Mouse (Mus musculus) liver, embryonic 14.5 days (tissue): Measurements from ENCODE around the gene Zdhhc18. TPM values are rescaled to one million over a fixed set of nuclear protein-coding genes. Genes with fewer than 3 reads are reported as not detected.

Experiments
- ATAC-seq: fragments of 200-750 bp; cut with Nextera tagmentation; 2 replicates; pipeline ENCODE4 v1.8.0; 2017; ENCODE audit warnings: moderate number of reproducible peaks, mild to moderate bottlenecking, moderate library complexity; ENCODE audit not compliant: insufficient read depth
- DNase-seq, 3 experiments: peaks; one replicate each; pipeline ENCODE4 v3.0.0-alpha.2; 2012 to 2013; ENCODE audit warnings: low read depth in 3 of 3, low spot score in 3 of 3
- H3K27ac ChIP-seq: fragments of 300-500 bp; sonication (generic); 2 replicates; pipeline ENCODE4 v1.5.1; 2014; ENCODE audit warnings: moderate library complexity, mild to moderate bottlenecking, control low read depth, inconsistent platforms
- H3K27me3 ChIP-seq: fragments of 300-500 bp; sonication (generic); 2 replicates; pipeline ENCODE4 v1.6.1; 2014; ENCODE audit warnings: mild to moderate bottlenecking, low read length, moderate library complexity; ENCODE audit not compliant: control insufficient read depth, insufficient read depth
- H3K36me3 ChIP-seq: fragments of 300-500 bp; sonication (generic); replicated peaks from 2 replicates; pipeline ENCODE4 v1.6.1; 2014; ENCODE audit warnings: low read depth; ENCODE audit not compliant: control insufficient read depth, insufficient read depth
- H3K4me1 ChIP-seq, 2 experiments: fragments of 200-500 bp in 1 of 2; fragments of 300-500 bp in 1 of 2; sonication (generic) in 1 of 2; replicated peaks; 2 replicates each; pipeline ENCODE4 v1.6.1; 2012 to 2014; ENCODE audit warnings: antibody characterized with exemption in 1 of 2, inconsistent platforms in 1 of 2, low read length in 1 of 2; ENCODE audit not compliant: control insufficient read depth in 2 of 2, insufficient read depth in 2 of 2
- H3K4me2 ChIP-seq: fragments of 300-500 bp; sonication (generic); 2 replicates; pipeline ENCODE4 v1.6.1; 2014; ENCODE audit warnings: low read depth, mild to moderate bottlenecking, control low read depth, moderate library complexity
- H3K4me3 ChIP-seq, 2 experiments: fragments of 200-500 bp in 1 of 2; fragments of 300-500 bp in 1 of 2; sonication (generic) in 1 of 2; 2 replicates each; pipeline ENCODE4 v1.5.1; 2012 to 2014; ENCODE audit warnings: low read depth in 2 of 2, low read length in 2 of 2, mild to moderate bottlenecking in 2 of 2, control low read depth in 1 of 2, inconsistent platforms in 1 of 2, moderate library complexity in 1 of 2; ENCODE audit not compliant: insufficient read depth in 1 of 2
- H3K9ac ChIP-seq: fragments of 300-500 bp; sonication (generic); replicated peaks from 2 replicates; pipeline ENCODE4 v1.6.1; 2014; ENCODE audit warnings: mild to moderate bottlenecking, control low read depth, moderate library complexity
- H3K9me3 ChIP-seq: fragments of 300-500 bp; sonication (generic); 2 replicates; pipeline ENCODE4 v1.6.1; 2016; ENCODE audit warnings: low read length, mixed read lengths; ENCODE audit not compliant: control insufficient read depth
- CTCF ChIP-seq: IDR thresholded peaks from 2 replicates; pipeline ENCODE4 v1.5.1; 2016; ENCODE audit warnings: antibody characterized with exemption, low read depth, control low read depth
- EP300 ChIP-seq: IDR thresholded peaks from 2 replicates; pipeline ENCODE4 v1.6.1; 2016; ENCODE audit warnings: antibody characterized with exemption, low read depth
- WGBS: fragments of 180-500 bp; shearing (Covaris S2); extraction: QIAGEN DNeasy Blood & Tissue Kit; methylation state at CpG from one replicate; pipeline ENCODE4 v1.1.7; 2014; ENCODE audit not compliant: insufficient replicate concordance; 5-methylcytosine and 5-hydroxymethylcytosine counted together
- polyA plus RNA-seq, 2 experiments: library from polyadenylated mRNA; depleted of rRNA in 1 of 2; stranded (reverse) in 1 of 2; unstranded in 1 of 2; fragments of >200 nt; fragmentation: Nextera tagmentation in 1 of 2; extraction: Ambion mirVana in 1 of 2; gene quantifications; 2 replicates each; pipeline versions ENCODE4 v1.2.1 to v1.2.3; 2012 to 2014

Gene Zdhhc18
- polyA plus RNA-seq, 2 experiments = 0.90 to 3.9 TPM

- no peak overlapping the region for H3K4me3 ChIP-seq
- no peak overlapping the region for H3K9ac ChIP-seq
- peaks cover 18 to 24% of the 10 kb centered on the region in 2 experiments for H3K4me1 ChIP-seq
- no peaks in the 10 kb centered on the region for H3K27me3 ChIP-seq
- no peak overlapping the region for H3K4me2 ChIP-seq
- 82% methylated on average over 14 of the region's 14 CpGs for WGBS
- DNase-seq (no peak), ATAC-seq (no peak)
- H3K36me3 ChIP-seq = no peaks in the 10 kb centered on the region; the same call in 1 of the 2 replicates
- TF ChIP-seq EP300 (no peak), CTCF (no peak)
- H3K27ac ChIP-seq = no peak overlapping the region
- no peaks in the 10 kb centered on the region for H3K9me3 ChIP-seq
Observed at GRCm38 (mm10) chr4:133627039-133627438, 22.9 kb downstream of the Zdhhc18 start.

DNA sequence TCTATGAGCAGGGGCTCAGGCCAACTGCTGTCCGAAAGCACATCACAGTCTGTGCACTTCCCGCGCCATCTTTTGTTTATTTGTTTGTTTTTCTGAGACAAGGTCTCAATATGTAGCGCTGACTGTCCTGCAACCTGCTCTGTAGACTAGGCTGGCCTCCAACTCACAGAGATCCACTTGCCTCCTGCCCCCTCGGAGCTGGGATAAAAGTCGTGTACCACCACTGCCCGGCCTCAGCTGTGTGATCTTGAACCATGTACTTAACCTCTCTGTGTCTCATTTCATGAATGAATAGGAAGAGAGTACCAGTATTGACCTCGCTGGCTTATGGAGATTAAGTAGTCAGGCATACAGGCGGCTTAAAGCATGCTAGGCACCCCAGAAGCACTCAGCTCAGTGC, 23.3 kb downstream of the Zdhhc18 start:
- Histone ChIP-seq H3K36me3 (no peaks in the 10 kb centered on the region; the same call in 1 of the 2 replicates), H3K9ac (no peak overlapping the region), H3K4me3 (no peak overlapping the region), H3K27ac (no peak overlapping the region), H3K27me3 (no peaks in the 10 kb centered on the region), H3K4me2 (no peak overlapping the region), H3K9me3 (no peaks in the 10 kb centered on the region), H3K4me1 (peaks cover 15 to 21% of the 10 kb centered on the region in 2 experiments)
- DNase-seq (no peak), ATAC-seq (no peak)
- 80% methylated on average over 9 of the region's 9 CpGs for WGBS
- TF ChIP-seq EP300 = no peak
- TF ChIP-seq CTCF = no peak

GRCm38 (mm10) chr4:133626221-133626620, 23.7 kb downstream of the Zdhhc18 start:
- ATAC-seq (no peak), DNase-seq (no peak)
- Histone ChIP-seq H3K4me1 (peaks cover 13 to 17% of the 10 kb centered on the region in 2 experiments), H3K27me3 (no peaks in the 10 kb centered on the region), H3K4me2 (no peak overlapping the region), H3K36me3 (no peaks in the 10 kb centered on the region; the same call in 1 of the 2 replicates), H3K4me3 (no peak overlapping the region), H3K9me3 (no peaks in the 10 kb centered on the region), H3K9ac (no peak overlapping the region), H3K27ac (peak overlapping the region; percentile 19; the same call in 1 of the 2 replicates)
- 49% methylated on average over 5 of the region's 5 CpGs for WGBS
- TF ChIP-seq EP300 = no peak

DNA sequence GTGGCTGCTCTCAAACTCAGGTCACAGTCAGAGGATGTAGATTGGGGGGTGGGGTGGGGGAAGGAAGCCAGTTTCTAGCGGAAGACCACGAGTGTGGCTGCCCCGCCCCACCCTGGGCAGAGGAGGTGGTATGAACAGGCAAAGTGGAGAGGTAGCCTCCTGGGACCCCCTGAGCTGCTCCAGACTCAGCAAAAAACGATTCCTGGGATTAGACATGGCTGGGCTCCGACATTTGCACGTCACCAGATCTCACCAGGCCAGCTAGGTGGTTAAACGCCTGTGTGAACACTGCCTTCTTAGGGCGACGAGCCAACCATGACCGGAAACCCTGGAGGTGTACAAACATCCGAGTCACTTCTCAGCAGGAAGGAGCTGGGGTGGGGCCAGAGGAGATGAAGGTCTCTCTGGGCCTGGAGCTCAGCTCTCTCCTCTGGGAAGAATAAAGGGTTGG, 24.3 kb downstream of the Zdhhc18 start:
- Histone ChIP-seq H3K4me1 (peaks cover 13 to 15% of the 10 kb centered on the region in 2 experiments), H3K9ac (peak overlapping the region; percentile 23; the same call in 1 of the 2 replicates)

GRCm38 (mm10) chr4:133624830-133625229, 25.1 kb downstream of the Zdhhc18 start:
- ATAC-seq = peak; percentile 77; the same call in 1 of the 2 replicates
- no peaks in the 10 kb centered on the region for H3K27me3 ChIP-seq
- no peak overlapping the region for H3K4me3 ChIP-seq
- no peaks in the 10 kb centered on the region for H3K9me3 ChIP-seq
- no peak overlapping the region for H3K27ac ChIP-seq
- TF ChIP-seq CTCF = no peak
- peak; percentile 69 for TF ChIP-seq EP300
- no peak overlapping the region for H3K4me2 ChIP-seq
- WGBS = 30% methylated on average over 7 of the region's 7 CpGs
- peak in 1 of 3 experiments; percentile 59 for DNase-seq
- H3K9ac ChIP-seq = no peak overlapping the region
- peaks cover 13 to 20% of the 10 kb centered on the region in 2 experiments for H3K4me1 ChIP-seq
- no peaks in the 10 kb centered on the region; the same call in 1 of the 2 replicates for H3K36me3 ChIP-seq

More for the DNA sequence above, 24.3 kb downstream of the Zdhhc18 start:
- DNase-seq (no peak), ATAC-seq (peak; percentile 18; the same call in 1 of the 2 replicates)
- Histone ChIP-seq H3K9me3 (no peaks in the 10 kb centered on the region), H3K27me3 (no peaks in the 10 kb centered on the region), H3K4me3 (no peak overlapping the region), H3K36me3 (no peaks in the 10 kb centered on the region; the same call in 1 of the 2 replicates), H3K4me2 (no peak overlapping the region), H3K27ac (peak overlapping the region; percentile 19)
- 25% methylated on average over 11 of the region's 11 CpGs for WGBS
- TF ChIP-seq CTCF (no peak), EP300 (no peak)
